Mouse (Mus musculus) CH12.LX (cell line): Measurements from ENCODE around the gene Cops4. TPM values are rescaled to one million over a fixed set of nuclear protein-coding genes. Genes with fewer than 3 reads are reported as not detected.

Source experiments
- DNase-seq: peaks from one replicate; pipeline ENCODE4 v3.0.0-alpha.2; 2013; ENCODE audit errors: extremely low read depth
- H3K27ac ChIP-seq: 2 replicates; pipeline ENCODE4 v1.5.1; 2012; ENCODE audit warnings: low read depth, mild to moderate bottlenecking, control low read depth, moderate library complexity; ENCODE audit not compliant: insufficient read depth
- H3K27me3 ChIP-seq: replicated peaks from 2 replicates; pipeline ENCODE3; 2012; ENCODE audit warnings: inconsistent platforms
- H3K36me3 ChIP-seq, 2 experiments: replicated peaks in 1 of 2; 2 replicates each; pipeline versions ENCODE3 to v1.6.1; 2012; ENCODE audit warnings: inconsistent platforms in 1 of 2, low read length in 1 of 2, mild to moderate bottlenecking in 1 of 2, mixed read lengths in 1 of 2, moderate library complexity in 1 of 2; ENCODE audit not compliant: control insufficient read depth in 1 of 2, insufficient read depth in 1 of 2
- H3K4me1 ChIP-seq, 2 experiments: 2 replicates each; pipeline ENCODE4 v1.6.1; 2012; ENCODE audit warnings: inconsistent platforms in 1 of 2, moderate library complexity in 1 of 2; ENCODE audit not compliant: insufficient read depth in 2 of 2, control insufficient read depth in 1 of 2
- H3K4me2 ChIP-seq: 2 replicates; pipeline ENCODE4 v1.6.1; 2012; ENCODE audit warnings: low read depth, mild to moderate bottlenecking, control low read depth; ENCODE audit not compliant: poor library complexity, insufficient read depth, severe bottlenecking
- H3K4me3 ChIP-seq, 3 experiments: fragments of 150-350 bp in 1 of 3; sonication (generic) in 1 of 3; replicated peaks in 1 of 3; 2 replicates each; pipeline versions ENCODE3 to v1.5.1; 2011 to 2012; ENCODE audit warnings: low read depth in 2 of 3, low read length in 2 of 3, mild to moderate bottlenecking in 2 of 3, moderate library complexity in 2 of 3, control low read depth in 1 of 3, improper control_type of control experiment in 1 of 3, inconsistent platforms in 1 of 3, mixed read lengths in 1 of 3; ENCODE audit not compliant: poor library complexity in 1 of 3
- H3K79me2 ChIP-seq: replicated peaks from 2 replicates; pipeline ENCODE4 v1.6.1; 2012; ENCODE audit warnings: mild to moderate bottlenecking, moderate library complexity; ENCODE audit not compliant: control insufficient read depth, poor library complexity, insufficient read depth, severe bottlenecking; ENCODE audit errors: extremely low read depth
- H3K9ac ChIP-seq: 2 replicates; pipeline ENCODE4 v1.6.1; 2012; ENCODE audit warnings: low read depth, mild to moderate bottlenecking, control low read depth, moderate library complexity; ENCODE audit not compliant: insufficient read depth
- H3K9me3 ChIP-seq: replicated peaks from 2 replicates; pipeline ENCODE3; 2012; ENCODE audit warnings: low read length, inconsistent platforms, mixed read lengths
- BHLHE40 ChIP-seq: IDR thresholded peaks from 2 replicates; pipeline ENCODE4 v1.6.1; 2011; ENCODE audit warnings: mild to moderate bottlenecking, low read depth, low read length, improper control_type of control experiment
- CHD1 ChIP-seq: IDR thresholded peaks from 2 replicates; pipeline ENCODE4 v1.6.1; 2012; ENCODE audit warnings: low read depth, low read length, improper control_type of control experiment, inconsistent platforms
- CHD2 ChIP-seq: IDR thresholded peaks from 2 replicates; pipeline ENCODE4 v1.6.1; 2011; ENCODE audit warnings: low read length, improper control_type of control experiment
- CTCF ChIP-seq, 2 experiments: IDR thresholded peaks in 1 of 2; conservative IDR thresholded peaks in 1 of 2; 2 replicates each; pipeline ENCODE4 v1.5.1; 2011 to 2012; ENCODE audit warnings: low read depth in 2 of 2, low read length in 2 of 2, improper control_type of control experiment in 1 of 2, inconsistent platforms in 1 of 2, mild to moderate bottlenecking in 1 of 2, moderate library complexity in 1 of 2
- ELF1 ChIP-seq: IDR thresholded peaks from 2 replicates; pipeline ENCODE4 v1.6.1; 2014; ENCODE audit warnings: low read depth, mild to moderate bottlenecking, inconsistent platforms, low read length, improper control_type of control experiment
- HCFC1 ChIP-seq: IDR thresholded peaks from 2 replicates; pipeline ENCODE4 v1.6.1; 2012; ENCODE audit warnings: low read depth, mild to moderate bottlenecking, inconsistent platforms, low read length, improper control_type of control experiment
- JUN ChIP-seq: IDR thresholded peaks from 2 replicates; pipeline ENCODE4 v1.6.1; 2011; ENCODE audit warnings: low read depth, mild to moderate bottlenecking, low read length, improper control_type of control experiment, moderate library complexity; ENCODE audit not compliant: insufficient read depth
- KAT2A ChIP-seq: IDR thresholded peaks from 2 replicates; pipeline ENCODE4 v1.6.1; 2012; ENCODE audit warnings: low read length, improper control_type of control experiment, inconsistent platforms; ENCODE audit not compliant: insufficient replicate concordance
- MAZ ChIP-seq: IDR thresholded peaks from 2 replicates; pipeline ENCODE4 v1.6.1; 2012; ENCODE audit warnings: low read depth, mild to moderate bottlenecking, inconsistent platforms, low read length, improper control_type of control experiment, moderate library complexity
- MXI1 ChIP-seq: IDR thresholded peaks from 2 replicates; pipeline ENCODE4 v1.6.1; 2011; ENCODE audit warnings: mild to moderate bottlenecking, low read depth, low read length, improper control_type of control experiment
- PAX5 ChIP-seq: IDR thresholded peaks from 2 replicates; pipeline ENCODE4 v1.6.1; 2012; ENCODE audit warnings: low read length, inconsistent platforms, mixed read lengths
- POLR2A ChIP-seq: IDR thresholded peaks from 2 replicates; pipeline ENCODE4 v1.6.1; 2011; ENCODE audit warnings: low read depth, mild to moderate bottlenecking, improper control_type of control experiment, low read length
- POLR2AphosphoS2 ChIP-seq: IDR thresholded peaks from 2 replicates; pipeline ENCODE4 v1.6.1; 2011; ENCODE audit warnings: low read depth, low read length, improper control_type of control experiment
- RCOR1 ChIP-seq: conservative IDR thresholded peaks from 2 replicates; pipeline ENCODE4 v1.6.1; 2012; ENCODE audit warnings: low read depth, mild to moderate bottlenecking, inconsistent platforms, low read length, improper control_type of control experiment
- SIN3A ChIP-seq: IDR thresholded peaks from 2 replicates; pipeline ENCODE4 v1.6.1; 2012; ENCODE audit warnings: low read length, improper control_type of control experiment, inconsistent platforms
- SMC3 ChIP-seq: IDR thresholded peaks from 2 replicates; pipeline ENCODE4 v1.6.1; 2011; ENCODE audit warnings: low read depth, low read length, improper control_type of control experiment
- TBP ChIP-seq: conservative IDR thresholded peaks from 2 replicates; pipeline ENCODE4 v1.6.1; 2011; ENCODE audit warnings: low read depth, low read length, improper control_type of control experiment
- USF1 ChIP-seq: IDR thresholded peaks from 2 replicates; pipeline ENCODE4 v1.6.1; 2014; ENCODE audit warnings: low read depth, mild to moderate bottlenecking, inconsistent platforms, low read length, improper control_type of control experiment
- ZKSCAN1 ChIP-seq: IDR thresholded peaks from 2 replicates; pipeline ENCODE4 v1.6.1; 2012; ENCODE audit warnings: low read depth, inconsistent platforms, low read length, improper control_type of control experiment, borderline replicate concordance
- ZMIZ1 ChIP-seq: IDR thresholded peaks from 2 replicates; pipeline ENCODE4 v1.6.1; 2012; ENCODE audit warnings: low read depth, mild to moderate bottlenecking, inconsistent platforms, low read length, improper control_type of control experiment
- dilution Hi-C: fragments of 300-500 bp; cut with MboI; formaldehyde crosslinking; loops from 2 replicates; pipeline ENCODE4 v1.14.3; 2020; ENCODE audit warnings: low sequenced_read_pairs; ENCODE audit not compliant: extremely low pct_unique_long_range_greater_than_20kb, extremely low pct_ligation_motif_present
- in situ Hi-C: fragments of 300-500 bp; cut with MboI; formaldehyde crosslinking; loops from 3 replicates; pipeline ENCODE4 v1.14.3; 2019; ENCODE audit warnings: low sequenced_read_pairs, low pct_ligation_motif_present, low pct_unique_long_range_greater_than_20kb, mixed read lengths
- polyA plus RNA-seq: library from polyadenylated mRNA; unstranded; fragments of >175 nt; gene quantifications from 2 replicates; pipeline ENCODE4 v1.2.1, GENCODE M21; 2012; ENCODE audit warnings: low read depth; ENCODE audit not compliant: insufficient read length
- total RNA-seq, 2 experiments: library from RNA; depleted of rRNA; stranded (reverse); fragments of 300-350 nt in 1 of 2; fragments of >200 nt in 1 of 2; gene quantifications; 2 replicates each; pipeline ENCODE4 v1.2.3; 2012 to 2014

Gene Cops4
- total and polyA plus RNA-seq, 3 experiments, result 122 to 264 (median 133) TPM

DNA sequence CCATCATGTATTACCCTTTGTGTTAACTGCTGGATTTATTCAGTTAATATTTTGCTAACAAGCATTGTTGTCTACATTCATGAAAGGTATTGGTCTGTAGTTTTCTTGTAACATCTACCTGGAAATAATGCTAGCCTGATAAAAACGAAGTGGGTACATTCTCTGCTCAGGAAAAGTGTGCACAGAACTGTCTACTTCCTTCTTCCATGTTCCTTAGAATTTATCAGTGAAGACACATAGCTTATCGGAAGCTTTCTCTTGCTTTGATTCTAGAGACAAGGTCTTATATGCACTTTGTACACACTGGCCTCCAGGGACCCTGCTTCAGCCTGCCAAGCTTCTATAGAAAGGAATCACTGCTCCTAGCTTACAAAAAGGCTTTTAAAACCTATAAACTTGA, 28.8 kb upstream of the Cops4 start:
- H3K79me2 ChIP-seq, result peaks cover 39% of the 10 kb centered on the region
- no peak overlapping the region for H3K27ac ChIP-seq
- peaks cover 9 to 77% of the 10 kb centered on the region in 2 experiments; a peak in 3 of 4 replicates for H3K4me1 ChIP-seq
- TF ChIP-seq ELF1, result no peak
- TF ChIP-seq CHD1, result no peak
- TF ChIP-seq USF1, result no peak
- H3K4me3 ChIP-seq, result no peak overlapping the region
- no peak for DNase-seq
- H3K36me3 ChIP-seq, result peaks cover 12 to 32% of the 10 kb centered on the region in 2 experiments
- H3K9ac ChIP-seq, result no peak overlapping the region
- H3K9me3 ChIP-seq, result no peaks in the 10 kb centered on the region
- in situ Hi-C loops (no loop called here), dilution Hi-C loops (no loop called here)
- H3K4me2 ChIP-seq, result no peak overlapping the region
- H3K27me3 ChIP-seq, result no peaks in the 10 kb centered on the region

DNA sequence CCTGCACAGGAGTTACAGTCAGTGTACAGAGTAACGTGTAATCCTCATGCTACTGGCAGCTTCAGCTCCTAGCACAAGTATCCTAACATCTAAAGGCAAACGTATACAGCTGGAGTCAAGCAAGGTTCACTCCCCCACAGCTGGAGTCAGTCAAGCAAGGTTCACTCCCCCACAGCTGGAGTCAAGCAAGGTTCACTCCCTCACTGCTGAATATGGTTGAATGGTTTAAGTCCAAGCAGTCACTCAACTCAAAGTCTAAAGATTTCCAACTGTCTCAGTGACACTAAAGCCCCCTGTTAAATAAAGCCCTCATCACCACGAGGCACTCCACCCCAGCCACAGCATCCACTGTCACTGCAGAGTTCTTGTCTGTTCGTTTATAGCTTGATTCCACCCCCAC, 26.4 kb upstream of the Cops4 start:
- TF ChIP-seq HCFC1, result no peak
- TF ChIP-seq ZMIZ1, result no peak
- no peak for TF ChIP-seq JUN
- TF ChIP-seq MXI1, result no peak
- no peak for TF ChIP-seq SMC3
- TF ChIP-seq TBP, result no peak
- no peak for TF ChIP-seq RCOR1
- TF ChIP-seq POLR2AphosphoS2, result no peak
- no peak for TF ChIP-seq MAZ
- no peak for TF ChIP-seq KAT2A
- no peak for TF ChIP-seq BHLHE40
- no peak for TF ChIP-seq CTCF (conservative IDR thresholded peaks at IDR 0.05 in 1 of 2, IDR thresholded peaks at IDR 0.05 in 1 of 2; ENCODE audit: low read depth in 2 of 2, low read length in 2 of 2)
- no peak for TF ChIP-seq POLR2A
- TF ChIP-seq CHD2, result no peak
- no peak for TF ChIP-seq CHD1
- no peak for TF ChIP-seq PAX5
- TF ChIP-seq ZKSCAN1, result no peak
- no peak for TF ChIP-seq USF1
- no peak for TF ChIP-seq SIN3A
- no peak overlapping the region for H3K4me2 ChIP-seq
- no peak overlapping the region for H3K4me3 ChIP-seq
- peaks cover 4 to 20% of the 10 kb centered on the region in 2 experiments for H3K36me3 ChIP-seq
- no peak overlapping the region for H3K27ac ChIP-seq
- no peaks in the 10 kb centered on the region for H3K9me3 ChIP-seq
- dilution Hi-C loops, result no loop called here
- peaks cover 56% of the 10 kb centered on the region for H3K79me2 ChIP-seq
- no peaks in the 10 kb centered on the region for H3K27me3 ChIP-seq
- peaks cover 6 to 60% of the 10 kb centered on the region in 2 experiments; a peak in 3 of 4 replicates for H3K4me1 ChIP-seq
- DNase-seq, result no peak
- no peak overlapping the region for H3K9ac ChIP-seq
- in situ Hi-C loops, result no loop called here
